Comparison of ENCODE assay signal across 8 mouse cellular contexts in the genomic region with DNA sequence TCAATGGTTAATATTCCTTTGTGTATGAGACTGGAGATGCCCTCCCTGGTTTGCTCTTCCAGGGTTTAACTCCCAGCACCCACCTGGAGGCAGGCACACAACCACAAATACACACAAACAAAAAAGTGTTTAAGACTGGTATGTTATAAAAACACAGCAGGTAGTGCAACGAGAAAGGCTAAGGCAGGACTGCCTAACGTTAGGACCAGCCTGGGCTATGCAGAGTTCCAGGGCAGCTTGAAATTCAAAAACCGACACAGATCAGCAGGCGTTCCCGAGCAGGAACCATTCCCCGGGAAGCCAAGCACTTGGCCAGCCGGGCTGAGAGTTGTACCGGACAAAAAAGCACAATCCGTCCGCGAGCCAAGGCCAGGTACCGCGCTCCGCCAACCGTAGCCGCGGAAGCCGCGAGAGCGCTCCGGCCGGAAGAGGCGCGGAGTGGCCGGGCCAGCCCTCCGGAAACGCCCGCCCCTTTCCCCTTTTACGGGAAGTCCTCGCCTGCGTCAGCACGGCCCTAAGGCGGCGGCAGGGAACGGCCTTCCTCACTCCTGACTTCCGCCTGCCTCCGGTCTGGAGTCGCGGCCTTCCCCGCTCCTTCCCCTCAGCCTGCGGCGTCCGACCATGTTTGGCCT. TPM values are rescaled to one million over a fixed set of nuclear protein-coding genes. Genes with fewer than 3 reads are reported as not detected.
DNase-seq lines count a peak whose midpoint lies in the region; ATAC-seq and TF ChIP-seq lines count a peak whose summit lies in the region.

Mcl1 (plus strand) TSS at position 553 of the 632 bp plus-strand sequence.

- no peaks in the 10 kb centered on the region for H3K9me3 ChIP-seq in heart, embryonic 13.5 days
- H3K9me3 ChIP-seq in liver, embryonic 11.5 days (ENCODE audit: control insufficient read depth, low read length): no peaks in the 10 kb centered on the region

- peak within 1 kb of the TSS; percentile 91 for H3ac ChIP-seq in myocyte (ENCODE audit: control insufficient read depth, insufficient read length)

- H3K4me2 ChIP-seq in heart, embryonic 13.5 days: peak within 1 kb of the TSS; percentile 89
- H3K4me2 ChIP-seq in liver, embryonic 11.5 days: peak within 1 kb of the TSS; percentile 88
- H3K4me2 ChIP-seq in myocyte (ENCODE audit: low read depth): peak within 1 kb of the TSS; percentile 99

- H3K4me1 ChIP-seq in brown adipose tissue, adult 24 weeks (ENCODE audit: control insufficient read depth, insufficient read depth, insufficient read length, low read length): peaks cover 19% of the 10 kb centered on the region
- H3K4me1 ChIP-seq in heart, embryonic 13.5 days: peaks cover 42% of the 10 kb centered on the region
- peaks cover 39% of the 10 kb centered on the region for H3K4me1 ChIP-seq in liver, embryonic 11.5 days (replicated peaks; ENCODE audit: control insufficient read depth, insufficient read depth, low read length)

- peaks cover 55% of the 10 kb centered on the region for H3K79me2 ChIP-seq in myocyte (ENCODE audit: control insufficient read depth, insufficient read depth)

- TF ChIP-seq POLR2A in myocyte (IDR thresholded peaks at IDR 0.05; ENCODE audit: insufficient read length, low read depth): peak; percentile 97

- under 1% methylated on average over 43 of the region's 43 CpGs for WGBS in heart, embryonic 13.5 days
- WGBS in liver, embryonic 11.5 days: under 1% methylated on average over 43 of the region's 43 CpGs

- peak within 1 kb of the TSS; percentile 98 for H3K27ac ChIP-seq in brown adipose tissue, adult 24 weeks (replicated peaks; ENCODE audit: low read depth, low read length)
- peak within 1 kb of the TSS; percentile 97 for H3K27ac ChIP-seq in heart, embryonic 13.5 days (replicated peaks)
- H3K27ac ChIP-seq in liver, embryonic 11.5 days (ENCODE audit: low read depth, low read length): peak within 1 kb of the TSS; percentile 93

- ATAC-seq in erythroid progenitor cell, adult 5-6 weeks (replicated peaks; ENCODE audit: low FRiP score, poor library complexity, severe bottlenecking): peak; percentile 92
- peak; percentile 88 for ATAC-seq in heart, embryonic 13.5 days (ENCODE audit: extremely low read depth, insufficient number of reproducible peaks, low FRiP score, low TSS enrichment)
- ATAC-seq in liver, embryonic 11.5 days (replicated peaks; ENCODE audit: low FRiP score): peak; percentile 94

- H3K9ac ChIP-seq in heart, embryonic 13.5 days: peak within 1 kb of the TSS; percentile 98
- peak within 1 kb of the TSS; percentile 100 for H3K9ac ChIP-seq in liver, embryonic 11.5 days (ENCODE audit: low read depth, low read length)

- peak within 1 kb of the TSS; percentile 87 for H3K4me3 ChIP-seq in brown adipose tissue, adult 24 weeks (ENCODE audit: insufficient read depth, low read depth, low read length)
- H3K4me3 ChIP-seq in heart, embryonic 13.5 days: peak within 1 kb of the TSS; percentile 80
- H3K4me3 ChIP-seq in liver, embryonic 11.5 days (ENCODE audit: low read depth, low read length): peak within 1 kb of the TSS; percentile 97
- peak within 1 kb of the TSS; percentile 98 for H3K4me3 ChIP-seq in myocyte

- peaks cover 33% of the 10 kb centered on the region for H3K36me3 ChIP-seq in heart, embryonic 13.5 days
- H3K36me3 ChIP-seq in liver, embryonic 11.5 days (ENCODE audit: control insufficient read depth, insufficient read depth, low read length): peaks cover 17% of the 10 kb centered on the region
- H3K36me3 ChIP-seq in myocyte (ENCODE audit: control insufficient read depth, insufficient read depth): peaks cover 33% of the 10 kb centered on the region

- peak; percentile 93 for DNase-seq in CD4-positive, CD25-positive, alpha-beta regulatory T cell, adult 2 months (ENCODE audit: low read depth, low spot score)
- DNase-seq in kidney, postnatal 10 days: peak; percentile 98
- peak; percentile 92 for DNase-seq in liver, embryonic 11.5 days (ENCODE audit: low spot score)
- peak; percentile 94 to 98 for DNase-seq in spleen, postnatal 4 days (ENCODE audit: low spot score in 2 of 2)

- H3K27me3 ChIP-seq in heart, embryonic 13.5 days (replicated peaks): no peaks in the 10 kb centered on the region
- H3K27me3 ChIP-seq in liver, embryonic 11.5 days (replicated peaks; ENCODE audit: control insufficient read depth, insufficient read depth, low read length): no peaks in the 10 kb centered on the region
- H3K27me3 ChIP-seq in myocyte (ENCODE audit: control insufficient read depth, insufficient read depth, insufficient read length): no peaks in the 10 kb centered on the region

TF ChIP-seq in myocyte, 11 proteins besides CTCF, POLR2A, EP300 and RAD21:
- TF ChIP-seq TCF12 (IDR thresholded peaks at IDR 0.05; ENCODE audit: insufficient read depth, poor library complexity, severe bottlenecking): no peak
- no peak for TF ChIP-seq MAX (IDR thresholded peaks at IDR 0.05; ENCODE audit: low read depth)
- peak; percentile 100 for TF ChIP-seq SRF (IDR thresholded peaks at IDR 0.05; ENCODE audit: control insufficient read depth, insufficient read length, low read depth)
- TF ChIP-seq MYOG (IDR thresholded peaks at IDR 0.05; ENCODE audit: control insufficient read depth in 1 of 3, insufficient read depth in 1 of 3, insufficient read length in 2 of 3, low read depth in 2 of 3): peak in 1 of 3 experiments; percentile 30
- no peak for TF ChIP-seq E2F4 (IDR thresholded peaks at IDR 0.05; ENCODE audit: insufficient read depth)
- TF ChIP-seq USF1 (IDR thresholded peaks at IDR 0.05; ENCODE audit: low read depth): no peak
- TF ChIP-seq MYOD1 (IDR thresholded peaks at IDR 0.05; ENCODE audit: control insufficient read depth in 1 of 3, insufficient read length in 2 of 3, low read depth in 2 of 3): peak in 1 of 3 experiments; percentile 6
- TF ChIP-seq CEBPB (IDR thresholded peaks at IDR 0.05; ENCODE audit: insufficient read depth, poor library complexity, severe bottlenecking): no peak
- peak; percentile 67 for TF ChIP-seq REST (IDR thresholded peaks at IDR 0.05; ENCODE audit: insufficient read depth, insufficient read length)
- TF ChIP-seq TCF3 (IDR thresholded peaks at IDR 0.05; ENCODE audit: insufficient read length, low read depth): peak; percentile 5
- peak; percentile 100 for TF ChIP-seq POLR2AphosphoS2 (IDR thresholded peaks at IDR 0.05; ENCODE audit: insufficient read length, low read depth)

RNA-seq across cellular contexts. Expression of gene Mcl1, which starts in this region (rescaled TPM):
- polyA plus RNA-seq in brown adipose tissue, adult 24 weeks (2012; ENCODE audit: insufficient read depth, insufficient read length, missing spikeins): 56.1 and 61.6 TPM in 2 replicates
- 161 and 212 TPM in 2 replicates for total RNA-seq in erythroid progenitor cell, adult 5-6 weeks (2015; ENCODE audit: low replicate concordance)
- total RNA-seq in erythroid progenitor cell, adult 5-6 weeks (2017; ENCODE audit: low replicate concordance): 104 and 138 TPM in 2 replicates
- polyA plus RNA-seq in heart, embryonic 13.5 days (2015; fragmentation: Nextera tagmentation; extraction: Ambion mirVana): 36.0 and 36.2 TPM in 2 replicates
- 52.2 and 57.7 TPM in 2 replicates for polyA plus RNA-seq in liver, embryonic 11.5 days (2014; fragmentation: Nextera tagmentation; extraction: Ambion mirVana)
- polyA plus RNA-seq in myocyte (2012; fragmentation: generic; extraction: Trizol): 51.6 TPM

Comparison
In these comparisons a context has a peak if more than half of its experiments do, and no peak if none do; other contexts are left out.
1. Peak in every context shown above with its lines: DNase-seq, ATAC-seq, H3K4me3 ChIP-seq and H3K27ac ChIP-seq.